Mouse (Mus musculus) cerebellum, adult 8-10 months (tissue): ENCODE results near the gene Rras2.
A peak's percentile ranks its signal among the peaks of the same experiment; 100 is the strongest.

ENCODE experiments used
- DNase-seq: peaks from one replicate; pipeline ENCODE4 v3.0.0; 2022

Gene Rras2

DNA sequence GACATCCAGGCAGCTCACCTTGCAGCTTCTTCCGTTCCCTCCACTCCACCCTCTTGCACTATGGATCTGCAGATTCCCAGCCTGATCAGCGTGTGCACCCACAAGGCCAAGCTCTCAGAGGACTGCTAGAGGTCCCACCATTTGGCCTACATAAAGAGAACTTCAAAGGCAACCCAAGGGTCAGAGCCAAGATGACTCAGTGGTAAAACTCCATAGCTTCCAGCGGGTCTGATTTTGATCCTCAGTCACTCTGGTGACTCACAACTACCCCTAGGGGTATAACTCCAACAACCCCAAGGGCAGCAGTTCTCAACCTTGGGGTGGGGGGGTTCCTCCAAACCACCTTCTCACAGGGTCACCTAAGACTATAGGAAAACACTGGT, 47.1 kb downstream of the Rras2 start:
- no peak for DNase-seq

DNA sequence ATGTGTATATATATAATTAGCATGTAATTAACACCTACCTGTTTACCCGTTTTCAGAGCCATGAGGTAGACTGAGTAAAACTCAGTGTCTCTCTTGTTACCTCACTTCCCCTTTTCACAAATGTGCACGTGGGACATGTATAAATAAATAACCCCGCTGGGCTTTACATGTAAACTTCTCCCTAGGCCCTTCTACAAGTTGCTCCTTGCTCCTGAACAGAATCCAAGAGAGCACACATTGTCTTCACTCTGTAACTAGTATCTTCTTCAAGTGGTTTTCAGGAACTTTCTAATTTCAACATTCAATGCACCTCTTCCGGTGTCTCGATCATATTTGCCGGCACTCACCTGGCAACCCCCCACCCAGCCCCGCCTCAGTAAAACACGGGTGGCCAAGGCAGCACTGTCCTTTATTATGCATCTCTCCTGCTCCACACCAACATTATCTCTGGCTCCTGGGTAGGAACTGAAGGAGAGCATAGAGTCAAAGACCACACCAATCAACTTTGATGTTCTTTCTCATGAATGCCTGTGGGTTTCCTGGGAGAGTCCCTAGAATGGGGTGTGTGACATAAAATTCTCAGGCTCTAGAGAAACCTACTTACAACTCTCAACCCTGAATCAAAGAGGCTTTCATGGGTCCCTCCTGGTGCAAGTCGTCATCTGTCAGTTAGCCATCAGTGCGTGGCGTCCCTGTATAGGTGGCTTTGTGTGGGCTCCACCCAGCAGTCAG, 47.7 kb downstream of the Rras2 start:
- DNase-seq: no peak

DNA sequence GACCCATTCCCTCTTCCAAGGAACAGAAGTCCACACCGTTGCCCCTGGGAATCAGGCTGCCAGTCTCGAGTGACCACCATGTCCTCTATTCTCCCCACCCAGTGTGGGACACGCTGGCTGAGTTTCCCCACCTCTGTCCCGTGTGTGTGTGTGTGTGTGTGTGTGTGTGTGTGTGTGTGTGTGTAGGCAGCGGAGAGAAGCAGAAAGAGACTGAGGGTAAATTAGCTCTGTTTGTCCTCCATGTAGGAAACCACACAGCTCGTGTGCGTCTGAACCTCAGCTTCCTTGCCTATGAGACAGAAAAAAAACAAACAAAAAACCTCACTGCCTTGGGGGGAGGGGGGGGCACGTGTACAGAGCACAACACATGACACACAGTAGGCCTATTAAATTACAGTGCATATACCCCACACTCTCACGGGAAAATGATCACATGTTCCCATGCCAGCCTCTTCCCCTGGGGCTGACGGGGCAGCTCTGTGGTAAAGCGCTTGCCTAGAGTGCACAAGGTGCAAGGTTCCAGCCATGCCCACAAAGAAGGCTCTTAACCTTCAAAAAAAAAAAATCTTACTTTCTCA, 48.5 kb downstream of the Rras2 start:
- DNase-seq: no peak

GRCm38 (mm10) chr7:114066529-114067178, 50.9 kb downstream of the Rras2 start:
- peak; percentile 90 for DNase-seq

DNA sequence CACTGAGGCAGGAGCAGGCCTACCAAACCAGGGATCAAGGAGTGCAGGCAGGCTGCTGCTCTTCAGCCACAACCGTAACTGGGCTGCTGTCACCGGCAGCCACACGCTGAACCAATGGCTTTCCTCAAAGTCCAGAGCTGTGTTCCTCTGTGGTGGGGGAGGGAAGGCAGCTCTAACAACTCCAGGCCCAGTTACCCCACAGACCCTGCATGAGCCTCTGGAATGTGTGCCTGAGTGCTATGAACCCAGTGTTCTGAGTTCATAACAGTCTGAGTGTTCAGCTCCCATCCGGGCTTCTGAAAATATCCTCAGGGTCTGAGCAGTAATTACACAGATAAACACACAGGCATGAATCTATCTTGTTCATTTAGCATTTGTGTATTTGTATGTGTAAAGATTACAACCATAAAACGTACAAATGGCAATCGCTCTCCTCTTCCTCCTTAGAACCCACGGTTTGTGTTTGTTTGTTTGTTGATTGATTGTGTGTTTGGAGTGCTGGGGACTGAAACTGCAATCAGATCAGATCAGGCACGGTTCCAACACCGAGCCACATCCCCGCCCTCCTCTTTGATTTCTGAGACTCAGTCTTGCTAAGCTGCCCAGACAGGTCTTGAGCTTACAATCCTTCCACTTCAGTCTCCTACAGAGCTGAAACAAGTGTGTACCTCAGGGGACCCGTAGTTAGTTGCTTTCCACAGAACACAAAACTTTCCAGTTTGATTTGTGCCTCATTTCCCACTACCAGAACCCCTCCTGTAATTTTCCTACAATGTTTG, 52.0 kb downstream of the Rras2 start:
- no peak for DNase-seq

- no peak for DNase-seq
Observed at GRCm38 (mm10) chr7:114063966-114064365, 53.6 kb downstream of the Rras2 start.

DNA sequence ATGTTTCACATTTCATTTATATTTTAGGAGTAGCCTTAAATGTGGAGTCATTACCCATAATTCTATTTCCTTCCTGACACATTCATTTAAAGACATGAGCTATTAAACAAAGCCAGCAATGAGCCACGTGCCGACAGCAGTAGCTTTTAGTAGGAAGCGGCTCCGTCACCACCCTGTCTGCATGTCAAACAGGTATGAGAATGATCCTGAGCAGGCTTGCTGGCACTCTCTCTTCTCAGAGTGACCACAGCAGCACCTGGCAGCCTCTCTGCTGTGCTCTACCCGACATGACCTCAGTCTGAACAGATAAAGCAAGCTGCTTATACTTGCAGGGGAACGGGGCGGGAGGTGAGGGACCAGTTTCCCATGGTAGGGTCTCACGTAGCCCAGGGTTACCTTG, 54.0 kb downstream of the Rras2 start:
- DNase-seq: no peak

DNA sequence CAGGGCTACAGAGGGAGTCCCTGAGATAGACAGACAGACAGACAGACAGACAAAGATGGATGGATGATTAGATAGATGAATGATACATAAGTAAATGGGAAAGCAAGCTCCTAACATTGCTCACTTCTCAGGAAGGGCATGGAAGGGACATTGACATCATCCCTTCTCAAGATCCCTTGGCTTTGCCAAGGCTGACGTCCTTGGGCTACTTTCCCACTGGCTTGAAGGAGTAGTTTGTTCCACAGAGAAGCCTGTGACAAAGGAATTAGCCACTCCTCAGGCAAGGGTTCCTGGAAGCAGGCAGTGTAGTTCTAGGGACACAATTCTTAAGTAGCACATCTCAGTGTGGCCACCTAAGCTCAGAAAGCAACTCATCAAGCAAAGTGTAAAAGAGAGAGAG, 55.1 kb downstream of the Rras2 start:
- DNase-seq: no peak

GRCm38 (mm10) chr7:114060445-114060844, 57.1 kb downstream of the Rras2 start:
- no peak for DNase-seq

DNA sequence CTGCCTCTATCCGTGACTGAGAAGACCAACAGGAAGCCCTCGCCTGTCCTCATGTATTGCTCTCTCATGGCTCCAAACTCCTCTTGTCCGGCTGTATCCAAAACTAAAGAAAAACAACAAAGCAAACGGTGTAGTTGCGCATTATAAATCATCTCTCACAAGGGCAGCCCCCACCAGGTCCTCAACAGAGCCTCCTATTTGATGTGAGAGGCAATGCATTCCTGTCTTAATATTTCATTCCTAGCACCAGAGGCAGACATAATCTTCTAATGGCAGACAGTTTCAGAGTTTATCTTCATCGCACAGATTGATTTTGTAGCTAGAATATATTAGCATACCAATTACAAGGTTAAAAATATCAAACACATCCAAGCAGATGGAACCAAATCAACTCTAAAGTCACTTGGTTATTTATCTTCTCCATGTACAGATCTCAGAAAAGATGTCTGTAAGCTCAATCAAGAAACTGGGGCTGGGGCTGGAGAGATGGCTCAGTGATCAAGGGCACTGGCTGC, 58.6 kb downstream of the Rras2 start:
- no peak for DNase-seq

- DNase-seq: no peak
Observed at GRCm38 (mm10) chr7:114058166-114058565, 59.4 kb downstream of the Rras2 start.

DNA sequence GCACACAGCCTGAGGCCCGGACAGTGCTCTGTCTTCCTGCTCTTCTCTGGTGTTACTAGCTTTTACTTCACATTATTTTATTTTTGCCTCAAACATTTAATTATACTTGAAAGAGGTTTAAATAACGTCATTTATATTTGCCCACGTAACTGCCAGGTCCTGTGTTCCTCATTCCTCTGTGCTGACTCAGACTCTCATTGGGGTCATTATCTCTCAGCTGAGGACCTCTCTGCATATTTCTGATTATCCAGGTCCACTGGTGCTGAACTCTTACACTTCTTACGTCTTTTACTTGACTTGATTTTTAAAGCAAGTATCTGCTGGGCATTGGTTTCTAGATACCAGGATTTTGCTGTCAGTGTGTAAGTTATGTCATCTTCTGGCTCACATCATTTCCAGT, 63.9 kb downstream of the Rras2 start:
- no peak for DNase-seq

DNA sequence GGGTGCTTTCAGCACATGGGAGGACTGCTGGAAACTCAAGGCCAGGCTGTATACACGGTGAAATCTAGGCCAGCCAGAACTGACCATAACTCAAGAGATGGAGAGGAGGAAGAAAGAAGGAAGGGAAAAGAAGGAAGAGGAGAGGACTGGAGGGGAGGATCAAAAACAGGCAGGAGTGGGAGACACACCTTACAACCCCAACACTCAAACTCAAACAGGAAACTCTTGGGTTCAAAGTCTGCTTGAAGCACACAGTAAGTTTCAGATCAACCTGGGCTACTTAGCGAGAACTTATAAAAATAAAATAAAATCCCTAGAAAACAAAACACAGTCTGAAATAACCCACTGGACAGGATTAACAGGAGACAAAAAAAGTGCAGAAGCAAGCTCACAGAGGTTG, 71.8 kb downstream of the Rras2 start:
- DNase-seq: no peak

DNA sequence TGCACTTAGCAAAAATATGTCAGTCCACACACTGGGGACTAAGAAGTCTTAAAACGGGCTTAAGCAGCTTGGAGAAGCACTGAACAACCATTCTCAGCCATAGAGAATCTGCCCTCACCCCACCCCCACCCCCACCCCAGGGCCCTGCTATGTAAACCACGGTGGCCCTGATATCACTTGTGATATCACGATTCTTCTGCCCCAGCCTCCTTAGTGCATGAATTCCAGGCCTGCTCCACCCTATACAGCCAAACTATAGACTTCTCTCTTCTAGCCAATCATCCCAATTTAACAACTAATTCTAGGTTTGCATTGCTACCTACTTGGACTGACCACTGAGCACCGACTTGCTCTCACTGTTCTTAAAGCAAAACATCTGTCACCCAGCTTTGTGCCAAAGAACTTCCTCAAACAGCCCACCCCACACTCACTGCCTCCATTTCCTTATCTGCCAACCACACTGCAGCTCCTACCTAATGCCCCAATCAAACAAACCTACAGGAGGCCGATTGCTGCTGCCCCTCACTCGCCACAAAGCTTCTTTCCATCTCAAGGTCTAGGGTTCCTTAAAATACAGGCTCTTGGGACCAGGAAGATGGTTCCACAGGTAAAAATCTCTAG, 73.5 kb downstream of the Rras2 start:
- no peak for DNase-seq

- DNase-seq: no peak
Observed at GRCm38 (mm10) chr7:114042973-114043928, 74.3 kb downstream of the Rras2 start.

- DNase-seq: no peak
Observed at GRCm38 (mm10) chr7:114041349-114041748, 76.2 kb downstream of the Rras2 start.

DNA sequence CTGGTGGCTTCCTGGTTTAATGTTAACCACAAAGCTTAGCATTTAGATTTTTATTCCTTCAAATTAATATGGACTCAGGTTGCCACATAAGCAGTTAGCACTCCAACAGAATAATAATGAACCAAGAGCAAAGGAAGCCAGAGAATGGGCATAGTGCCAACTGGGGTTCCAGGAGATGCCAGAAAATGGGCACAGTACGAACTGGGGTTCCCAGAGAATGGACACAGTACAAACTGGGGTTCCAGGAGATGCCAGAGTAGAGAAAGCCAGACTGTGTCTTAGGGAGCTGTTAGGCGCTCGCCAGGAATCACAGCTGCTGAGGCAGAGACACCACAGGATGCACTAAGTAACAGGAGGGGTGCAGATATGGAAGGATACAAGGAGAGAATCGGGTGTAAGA, 80.3 kb downstream of the Rras2 start:
- peak; percentile 54 for DNase-seq

GRCm38 (mm10) chr7:114029596-114029995, 88.0 kb downstream of the Rras2 start:
- DNase-seq: peak; percentile 77

DNA sequence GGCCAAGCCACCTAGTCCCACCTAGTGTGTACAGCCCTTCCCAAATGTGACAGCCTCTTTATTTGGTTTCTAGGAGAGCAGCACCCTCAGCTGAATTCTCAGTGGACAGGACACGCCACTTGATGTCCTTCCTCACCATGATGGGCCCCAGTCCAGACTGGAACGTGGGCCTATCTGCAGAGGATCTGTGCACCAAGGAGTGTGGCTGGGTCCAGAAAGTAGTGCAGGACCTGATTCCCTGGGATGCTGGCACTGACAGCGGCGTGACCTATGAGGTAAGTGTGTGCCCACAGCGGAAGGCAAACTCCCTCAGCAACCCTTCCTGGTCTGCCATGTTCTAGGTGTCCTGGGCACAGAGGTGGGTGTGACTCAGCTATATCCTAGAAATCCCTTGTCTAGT, 88.8 kb downstream of the Rras2 start:
- no peak for DNase-seq

GRCm38 (mm10) chr7:114027406-114027805, 90.2 kb downstream of the Rras2 start:
- DNase-seq: peak; percentile 87

DNA sequence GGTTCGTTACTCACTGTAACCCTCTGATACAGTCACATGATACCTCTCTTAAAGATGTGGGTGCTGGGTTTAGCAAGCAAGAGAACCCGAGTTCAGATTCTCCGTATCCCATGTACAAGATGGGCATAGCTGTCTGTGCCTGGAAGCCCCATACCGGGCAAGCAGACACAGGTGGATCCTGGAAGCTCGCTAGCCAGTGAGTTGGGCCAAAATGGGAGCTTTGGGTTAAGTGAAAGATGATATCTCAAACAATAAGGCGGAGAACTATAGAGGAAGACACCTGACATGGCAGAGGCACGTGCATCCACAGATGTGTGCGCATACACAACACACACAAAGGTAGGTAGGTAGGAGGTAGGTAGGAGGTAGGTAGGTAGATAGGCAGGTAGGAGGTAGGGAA, 90.7 kb downstream of the Rras2 start:
- DNase-seq: no peak

DNA sequence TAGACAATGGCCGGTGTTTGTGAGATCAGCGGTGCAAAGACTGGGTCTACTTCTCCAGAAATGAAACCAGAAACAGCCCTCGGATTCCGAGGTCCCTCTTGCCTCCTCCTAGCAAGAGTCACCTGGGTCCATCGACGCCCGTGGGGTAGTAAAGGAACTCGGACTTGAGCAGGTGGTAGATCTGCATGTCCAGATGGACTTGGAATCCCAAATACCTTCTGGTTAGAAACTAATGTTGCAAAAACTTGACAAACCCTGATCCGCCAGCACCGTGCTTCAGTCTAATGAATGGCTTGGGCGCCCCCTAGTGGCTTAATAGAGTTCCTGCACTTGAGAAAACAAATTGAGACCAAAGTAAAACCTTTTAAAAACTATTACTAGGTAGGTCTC, 96.9 kb downstream of the Rras2 start:
- peak; percentile 91 for DNase-seq
